Mouse (Mus musculus) granulocyte monocyte progenitor cell, adult 5-6 weeks (primary cell): ENCODE data around the gene Luc7l3. TPM values are rescaled to one million over a fixed set of nuclear protein-coding genes. Genes with fewer than 3 reads are reported as not detected.
A peak's percentile ranks its signal among the peaks of the same experiment; 100 is the strongest.

ENCODE experiments used
- ATAC-seq: replicated peaks from 2 replicates; pipeline ENCODE4 v1.8.0; 2016; ENCODE audit warnings: mild to moderate bottlenecking, moderate TSS enrichment, inconsistent platforms; ENCODE audit not compliant: poor library complexity, severe bottlenecking
- total RNA-seq, 2 experiments: library from RNA; stranded (forward) in 1 of 2; stranded (reverse) in 1 of 2; fragments of 200-712, 200-1000 nt in 1 of 2; fragments of >200 nt in 1 of 2; fragmentation: Nextera tagmentation in 1 of 2; gene quantifications; 2 replicates each; pipeline ENCODE4 v1.2.3; 2014 to 2017

The Luc7l3 gene
- 172 and 209 TPM in 2 replicates for total RNA-seq (2014; fragmentation: Nextera tagmentation)
- 335 and 378 TPM in 2 replicates for total RNA-seq (2017)

- ATAC-seq, result peak; percentile 89
Observed at GRCm38 (mm10) chr11:94321931-94322400, at the start of gene Luc7l3. Gene Luc7l3 (minus strand): TSS chr11:94321988.

DNA sequence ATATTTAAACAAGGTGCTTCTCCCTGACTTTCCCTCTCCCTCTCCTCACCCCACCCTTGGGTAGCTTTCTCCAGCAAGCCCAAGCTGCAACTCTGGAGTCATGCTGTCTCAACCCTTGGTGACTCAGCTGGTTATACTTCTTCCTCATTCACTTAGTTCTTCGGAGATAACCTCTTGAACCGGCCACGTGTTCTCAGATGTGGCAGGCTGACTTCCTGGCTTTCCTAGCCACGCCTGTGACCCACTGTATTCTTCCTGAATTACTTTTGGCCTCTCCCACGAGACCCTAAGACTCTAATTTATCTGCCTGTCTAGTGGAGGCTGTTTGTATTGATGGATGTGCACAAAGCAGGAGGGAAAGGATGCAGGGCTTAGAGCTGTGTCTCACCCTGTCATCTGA is 49.0 kb upstream of the Luc7l3 start:
- peak; percentile 95 for ATAC-seq

DNA sequence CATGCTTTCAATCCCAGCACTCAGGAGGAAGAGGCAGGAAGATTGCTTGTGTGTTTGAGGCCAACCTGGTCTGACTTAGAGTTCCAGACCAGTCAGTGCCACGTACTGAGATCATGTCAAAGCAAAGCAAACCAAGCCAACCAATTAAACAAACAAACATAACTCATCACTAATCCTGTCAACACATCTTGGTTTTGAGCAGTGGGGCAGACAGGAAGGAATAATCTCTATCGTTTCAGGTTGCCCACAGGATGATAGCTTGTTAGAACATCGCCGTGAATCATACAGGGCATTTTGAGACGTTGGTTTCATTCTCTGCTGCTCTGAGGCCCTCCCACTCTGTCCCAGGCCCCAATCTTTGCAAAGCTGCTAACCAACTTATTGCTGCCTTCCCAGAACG is 48.2 kb upstream of the Luc7l3 start:
- ATAC-seq, result no peak

- no peak for ATAC-seq
Observed at GRCm38 (mm10) chr11:94365340-94365739, 43.6 kb upstream of the Luc7l3 start.

GRCm38 (mm10) chr11:94363690-94364089 is 41.9 kb upstream of the Luc7l3 start:
- no peak for ATAC-seq

DNA sequence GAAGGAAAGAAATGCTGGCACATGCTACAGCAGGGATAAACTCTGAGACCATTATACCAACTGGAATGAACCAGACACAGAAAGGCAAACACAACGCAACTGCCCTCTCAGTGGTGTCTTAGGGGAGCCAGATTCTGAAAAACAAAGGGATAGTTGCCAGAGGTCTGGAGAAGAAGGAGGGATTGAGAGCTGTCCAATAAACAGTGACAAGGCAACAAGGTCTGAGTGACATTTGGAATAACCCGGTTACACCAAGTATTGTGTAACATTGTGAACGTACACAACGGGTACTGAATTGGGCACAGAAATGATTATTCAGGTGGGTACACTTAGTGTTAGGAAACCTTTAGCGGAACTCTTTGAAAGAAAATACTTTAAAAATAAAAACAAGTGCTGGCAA is 40.3 kb upstream of the Luc7l3 start:
- ATAC-seq, result no peak

DNA sequence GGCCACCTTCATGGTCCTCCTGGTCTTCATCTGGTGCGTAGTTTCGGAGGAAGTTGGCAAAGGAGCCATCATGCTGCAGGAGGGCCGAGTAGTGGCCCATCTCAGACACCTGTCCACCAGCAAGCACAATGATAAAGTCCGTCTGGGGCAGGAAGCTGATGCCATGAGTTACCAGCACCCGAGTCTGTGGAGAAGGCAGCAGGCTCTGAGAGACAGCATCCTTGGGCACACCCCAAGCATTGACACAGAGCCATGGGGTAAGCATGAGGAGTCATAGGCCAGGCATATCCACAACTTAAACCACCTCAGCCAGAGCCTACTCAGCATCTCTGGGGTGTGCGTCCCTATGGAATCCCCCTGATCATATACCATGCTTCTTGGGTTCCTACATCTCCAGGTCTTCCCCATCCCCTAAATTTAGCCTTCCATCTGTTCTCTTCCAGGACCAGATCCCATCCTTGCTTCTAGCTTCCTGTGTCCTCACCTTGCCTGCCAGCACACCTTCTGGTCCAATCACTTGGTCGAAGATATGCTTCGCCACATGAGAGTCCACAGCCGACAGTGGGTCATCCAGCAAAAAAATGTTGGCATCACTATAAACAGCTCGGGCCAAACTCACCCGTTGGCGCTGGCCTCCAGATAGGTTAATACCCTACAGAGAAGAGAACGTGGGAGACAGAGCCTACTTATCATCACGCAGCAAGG is 39.5 kb upstream of the Luc7l3 start:
- ATAC-seq, result no peak

GRCm38 (mm10) chr11:94359168-94359567 is 37.4 kb upstream of the Luc7l3 start:
- no peak for ATAC-seq

DNA sequence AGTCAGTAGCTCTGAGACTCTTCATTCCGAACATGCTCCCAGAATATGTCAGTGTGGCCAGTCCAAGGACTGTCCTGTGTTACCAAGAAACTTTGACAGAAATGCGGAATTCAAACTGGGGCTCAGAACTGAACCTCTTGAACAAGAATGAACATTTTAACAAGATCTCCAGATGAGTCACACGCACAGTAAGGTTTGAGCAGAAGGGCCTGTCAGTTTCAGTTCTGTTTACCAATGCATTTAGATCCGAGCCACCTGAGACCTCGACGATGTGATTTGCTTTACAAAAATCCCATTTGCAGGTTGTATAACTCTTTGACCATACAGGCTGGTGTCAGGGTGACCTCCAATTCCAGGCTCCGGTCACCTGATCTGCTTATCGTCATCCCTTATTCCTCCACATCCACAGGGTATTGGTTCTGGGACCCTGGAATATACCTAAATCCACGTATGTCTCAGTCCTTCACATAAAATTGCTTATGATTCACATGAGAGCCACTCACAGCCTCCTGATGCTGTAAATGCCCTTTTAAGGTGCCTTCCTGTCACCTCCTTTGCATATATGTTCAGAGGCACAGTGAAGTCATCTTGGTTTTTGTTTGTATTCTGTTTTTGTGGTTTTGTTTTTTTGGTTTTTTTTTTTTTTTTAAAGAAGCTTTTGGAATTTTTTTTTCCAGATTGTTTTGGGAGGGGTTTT is 33.9 kb upstream of the Luc7l3 start:
- ATAC-seq, result no peak

DNA sequence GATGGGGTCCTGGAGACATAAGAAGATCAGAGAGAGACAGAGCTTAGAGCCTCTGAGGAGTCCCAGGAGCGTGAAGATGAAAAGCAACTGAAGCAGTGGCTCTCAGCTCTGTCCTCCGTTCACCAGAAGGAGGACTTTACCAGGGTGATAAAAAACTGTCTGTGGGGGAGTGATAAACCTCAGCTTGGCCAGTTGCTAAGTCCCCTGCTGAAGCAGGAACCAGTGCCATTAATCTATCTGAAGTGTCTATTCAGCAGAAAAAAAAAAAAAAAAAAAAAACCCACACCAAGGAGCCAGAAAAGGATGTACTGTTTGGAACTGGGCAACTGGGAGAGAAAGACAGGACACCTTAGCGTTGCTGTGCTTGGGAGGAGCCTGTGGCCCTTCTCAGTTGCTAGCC is 29.3 kb upstream of the Luc7l3 start:
- no peak for ATAC-seq

- no peak for ATAC-seq
Observed at GRCm38 (mm10) chr11:94350337-94350736, 28.5 kb upstream of the Luc7l3 start.

DNA sequence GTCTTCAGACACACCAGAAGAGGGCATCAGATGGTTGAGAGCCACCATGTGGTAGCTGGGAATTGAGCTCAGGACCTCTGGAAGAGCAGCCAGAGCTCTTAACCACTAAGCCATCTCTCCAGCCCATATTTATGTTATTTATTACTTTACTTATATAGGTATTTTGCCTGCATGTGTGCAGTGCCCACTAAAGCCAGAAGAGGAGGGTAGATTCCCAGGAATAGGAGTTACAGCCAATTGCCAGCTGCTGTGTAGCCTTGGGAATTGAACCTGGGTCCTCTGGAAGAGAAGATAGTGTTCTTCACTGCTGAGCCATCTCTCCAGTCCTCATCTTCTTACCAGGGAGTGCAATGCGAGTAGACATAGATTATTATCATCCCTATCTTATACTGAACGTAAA is 28.1 kb upstream of the Luc7l3 start:
- no peak for ATAC-seq

- no peak for ATAC-seq
Observed at GRCm38 (mm10) chr11:94347063-94347575, 25.3 kb upstream of the Luc7l3 start.

- ATAC-seq, result no peak
Observed at GRCm38 (mm10) chr11:94346611-94347010, 24.8 kb upstream of the Luc7l3 start.

GRCm38 (mm10) chr11:94345926-94346325 is 24.1 kb upstream of the Luc7l3 start:
- ATAC-seq, result no peak

GRCm38 (mm10) chr11:94344470-94344869 is 22.7 kb upstream of the Luc7l3 start:
- no peak for ATAC-seq

GRCm38 (mm10) chr11:94343955-94344358 is 22.2 kb upstream of the Luc7l3 start:
- no peak for ATAC-seq

DNA sequence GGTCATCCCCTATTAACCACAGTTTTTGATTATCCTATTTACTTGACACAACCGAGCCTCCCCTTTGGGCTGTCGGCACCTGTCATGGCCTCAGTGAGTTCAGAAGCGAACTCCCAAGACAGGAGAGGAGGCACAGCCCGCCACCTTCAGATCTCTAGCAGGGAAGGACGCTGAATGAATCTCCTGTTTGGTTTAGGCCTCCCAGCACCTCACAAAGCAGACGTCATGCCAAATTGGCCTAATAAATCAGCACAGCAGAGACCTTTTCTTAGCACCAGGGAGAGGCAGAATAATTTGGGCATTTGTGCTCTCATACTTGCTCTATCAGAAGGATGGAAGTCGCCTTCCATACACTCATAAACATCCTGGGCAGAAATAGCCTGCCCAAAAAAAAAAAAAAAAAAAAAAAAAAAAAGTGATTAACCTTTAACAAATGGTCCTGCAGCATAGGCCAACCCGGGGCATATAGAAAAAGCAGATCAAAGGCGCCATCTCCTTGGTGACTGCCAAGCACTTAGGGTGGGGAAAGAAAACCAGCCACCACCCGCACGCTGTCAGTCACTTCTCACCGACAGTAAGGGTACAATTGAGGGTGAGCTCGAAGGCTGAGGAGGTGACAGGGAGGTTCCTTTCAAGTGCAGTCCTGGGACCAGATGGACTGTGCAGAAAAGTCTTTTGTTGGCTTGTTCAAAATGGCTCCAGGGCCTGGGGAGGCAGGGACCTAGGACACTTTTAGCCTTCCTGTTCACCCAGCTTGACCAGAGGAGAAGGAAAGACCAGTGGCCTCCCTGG is 20.5 kb upstream of the Luc7l3 start:
- ATAC-seq, result no peak

- ATAC-seq, result no peak
Observed at GRCm38 (mm10) chr11:94340948-94341933, 19.5 kb upstream of the Luc7l3 start.
